Mouse (Mus musculus): ENCODE data around the gene RPS10-NUDT3.
A peak's percentile ranks its signal among the peaks of the same experiment; 100 is the strongest.

Gene RPS10-NUDT3

GRCm38 (mm10) chr17:27575116-27575776, 59.8 kb downstream of the RPS10-NUDT3 start:
- no peak for DNase-seq (ENCODE audit: low spot score)

DNA sequence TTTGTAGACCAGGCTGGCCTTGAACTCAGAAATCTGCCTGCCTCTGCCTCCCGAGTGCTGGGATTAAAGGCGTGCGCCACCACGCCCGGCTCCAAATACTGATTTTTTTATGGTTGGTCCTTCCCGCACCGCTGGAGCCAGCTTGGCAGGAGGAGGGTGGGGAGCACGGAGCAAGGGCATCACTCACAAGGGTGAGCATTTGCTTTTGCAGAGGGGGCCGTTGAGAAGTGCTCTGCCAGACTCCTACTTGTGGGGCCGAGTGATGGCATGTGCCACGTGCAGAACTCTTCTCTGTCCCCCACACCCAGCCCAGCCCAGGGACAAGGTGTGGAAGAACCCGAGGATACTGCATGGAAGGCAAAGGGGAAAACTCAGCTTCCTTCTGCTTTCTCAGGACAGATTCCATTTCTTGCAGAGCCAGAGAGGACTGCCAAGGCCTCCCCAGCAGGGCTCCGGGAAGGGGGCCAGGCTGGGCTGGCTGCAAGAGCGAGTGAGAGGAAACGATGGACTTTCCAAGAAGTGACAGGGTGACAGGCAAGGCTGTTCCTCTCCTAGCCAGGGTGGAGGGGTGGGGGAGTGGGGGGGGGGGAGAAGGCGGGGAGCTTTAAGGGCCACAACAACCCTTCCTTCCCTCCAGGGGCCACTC, 60.4 kb downstream of the RPS10-NUDT3 start:
- peak; percentile 69 for DNase-seq (ENCODE audit: low spot score)

GRCm38 (mm10) chr17:27573772-27574320, 61.2 kb downstream of the RPS10-NUDT3 start:
- DNase-seq (ENCODE audit: low spot score) = no peak

GRCm38 (mm10) chr17:27571315-27571714, 63.7 kb downstream of the RPS10-NUDT3 start:
- DNase-seq (ENCODE audit: low spot score) = no peak

- DNase-seq (ENCODE audit: low spot score) = no peak
Measured at GRCm38 (mm10) chr17:27568228-27568627, 66.8 kb downstream of the RPS10-NUDT3 start.

DNA sequence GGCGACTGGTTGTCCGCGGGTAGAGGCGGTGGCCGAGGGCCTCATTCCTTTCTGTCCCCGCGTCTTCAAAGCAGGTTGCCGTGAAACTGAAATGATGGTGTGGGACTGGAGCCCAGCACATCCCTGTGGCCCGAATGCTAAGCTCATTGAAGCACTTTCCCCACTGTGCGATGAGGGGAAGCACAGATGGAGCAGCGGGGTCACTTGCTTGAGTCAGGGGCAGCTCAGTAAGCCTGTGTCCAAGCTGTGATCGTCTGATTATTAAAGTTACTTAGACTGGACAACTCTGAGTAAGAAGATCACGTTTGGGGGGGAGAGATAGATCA, 69.1 kb downstream of the RPS10-NUDT3 start:
- no peak for DNase-seq (ENCODE audit: low spot score)

- peak; percentile 95 for DNase-seq (ENCODE audit: low spot score)
Measured at GRCm38 (mm10) chr17:27565163-27565941, 69.7 kb downstream of the RPS10-NUDT3 start, which contains the start of gene AI413582. Gene AI413582 (minus strand): TSS chr17:27565756.

- peak; percentile 33 for DNase-seq (ENCODE audit: low spot score)
Measured at GRCm38 (mm10) chr17:27564391-27565162, 70.4 kb downstream of the RPS10-NUDT3 start.

DNA sequence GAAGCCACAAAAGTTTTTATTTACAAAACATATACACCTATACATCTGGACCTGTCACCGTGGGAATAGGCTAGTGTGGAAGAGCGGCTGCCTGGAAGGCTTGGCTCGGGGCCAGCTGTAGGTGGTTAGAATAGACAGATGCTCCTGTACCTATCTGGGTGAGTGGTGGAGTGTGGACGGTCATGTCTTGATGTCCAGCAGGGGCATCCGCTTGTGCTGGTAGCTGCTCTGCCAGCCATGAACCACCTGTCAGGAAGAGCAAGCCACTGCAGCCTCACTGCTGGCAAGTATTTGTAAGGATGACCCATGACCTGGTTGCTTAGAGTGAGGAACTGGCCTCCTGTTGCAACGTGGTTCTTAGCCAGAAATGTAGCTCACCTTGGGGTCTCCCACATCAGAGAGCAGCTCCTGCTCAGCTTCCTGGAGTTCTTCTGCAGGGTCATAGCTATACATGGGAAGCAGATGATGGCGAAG, 71.2 kb downstream of the RPS10-NUDT3 start:
- no peak for DNase-seq (ENCODE audit: low spot score)

GRCm38 (mm10) chr17:27561809-27562526, 73.1 kb downstream of the RPS10-NUDT3 start:
- DNase-seq (ENCODE audit: low spot score) = peak; percentile 80

- DNase-seq (ENCODE audit: low spot score) = no peak
Measured at GRCm38 (mm10) chr17:27560926-27561480, 74.0 kb downstream of the RPS10-NUDT3 start.

GRCm38 (mm10) chr17:27559596-27559995, 75.4 kb downstream of the RPS10-NUDT3 start:
- DNase-seq (ENCODE audit: low spot score) = no peak

GRCm38 (mm10) chr17:27558845-27559244, 76.2 kb downstream of the RPS10-NUDT3 start:
- DNase-seq (ENCODE audit: low spot score) = no peak

GRCm38 (mm10) chr17:27557927-27558661, 76.9 kb downstream of the RPS10-NUDT3 start:
- no peak for DNase-seq (ENCODE audit: low spot score)

DNA sequence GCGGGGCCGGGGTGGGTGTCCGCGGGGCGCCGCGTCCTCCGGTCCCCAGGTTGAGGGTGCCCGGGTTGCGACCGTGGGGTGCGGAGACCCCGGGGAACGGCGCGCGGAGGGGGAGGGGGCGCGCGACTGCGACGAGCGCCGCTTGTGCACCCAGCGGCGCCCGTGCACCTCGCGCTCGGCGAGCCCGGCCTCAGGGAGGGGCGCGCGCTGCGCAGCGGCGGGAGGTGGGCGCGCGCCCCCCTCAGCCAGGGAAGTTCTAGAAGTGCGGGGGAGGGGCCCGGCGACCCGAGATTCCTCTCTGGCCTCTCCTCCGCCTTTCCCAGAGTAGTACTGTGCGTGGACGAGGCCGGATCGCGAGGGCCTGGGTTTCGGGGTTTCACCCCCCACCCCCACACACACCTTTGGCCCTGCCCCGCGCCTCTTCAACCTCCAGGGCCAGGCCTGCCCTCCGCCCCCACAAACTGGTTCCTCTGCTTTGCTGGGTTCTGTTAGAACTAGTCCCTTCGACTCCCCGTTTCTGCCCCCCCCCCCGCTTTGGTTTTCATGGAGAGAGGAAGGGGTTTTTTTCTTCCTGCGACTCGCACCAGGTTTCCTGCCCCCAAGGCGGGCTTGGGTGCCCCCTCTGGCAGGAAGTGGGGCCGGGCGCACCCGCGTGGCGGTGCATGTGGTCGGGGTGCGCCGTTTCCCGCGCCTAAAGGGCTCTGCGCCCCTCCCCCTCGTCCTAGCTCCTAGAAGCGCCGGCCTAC, 77.7 kb downstream of the RPS10-NUDT3 start:
- DNase-seq (ENCODE audit: low spot score) = peak; percentile 63

DNA sequence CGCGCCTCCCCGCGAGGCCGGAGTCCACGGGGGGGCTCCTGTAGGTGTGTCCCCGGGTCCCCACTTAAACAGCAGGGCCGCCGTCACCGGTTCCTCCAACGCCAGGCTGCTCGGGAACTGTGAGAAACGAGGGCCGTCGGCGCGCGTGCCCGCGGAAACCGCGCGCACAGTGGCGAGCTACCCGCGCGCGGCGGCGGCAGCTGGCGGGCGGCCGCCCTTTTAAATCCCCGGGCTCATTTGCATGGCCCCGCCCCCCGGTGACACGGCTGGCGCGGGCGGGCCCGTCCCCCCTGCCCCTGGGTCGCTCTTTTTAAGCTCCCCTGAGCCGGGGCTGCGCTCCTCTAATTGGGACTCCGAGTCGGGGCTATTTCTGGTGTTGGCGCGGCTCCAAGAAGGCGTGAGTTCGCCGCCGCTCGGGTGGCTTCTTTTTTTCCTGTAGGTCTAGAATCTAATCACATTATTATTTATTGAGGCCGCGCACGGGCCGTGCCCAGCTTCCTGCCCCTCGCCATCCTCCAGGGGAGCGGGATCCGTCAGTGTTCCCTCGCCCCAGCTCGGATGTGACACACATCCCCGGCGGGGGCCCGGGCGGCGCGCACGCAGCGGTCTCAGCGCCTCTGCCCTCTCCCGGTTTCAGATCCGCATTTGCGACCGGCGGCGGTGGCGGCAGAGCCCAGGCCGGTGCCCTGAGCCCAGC, 78.6 kb downstream of the RPS10-NUDT3 start, which contains the start of gene Hmga1:
Hmga1 (plus strand) TSS at position 183 of the 697 bp plus-strand sequence.
- DNase-seq (ENCODE audit: low spot score) = peak; percentile 83

DNA sequence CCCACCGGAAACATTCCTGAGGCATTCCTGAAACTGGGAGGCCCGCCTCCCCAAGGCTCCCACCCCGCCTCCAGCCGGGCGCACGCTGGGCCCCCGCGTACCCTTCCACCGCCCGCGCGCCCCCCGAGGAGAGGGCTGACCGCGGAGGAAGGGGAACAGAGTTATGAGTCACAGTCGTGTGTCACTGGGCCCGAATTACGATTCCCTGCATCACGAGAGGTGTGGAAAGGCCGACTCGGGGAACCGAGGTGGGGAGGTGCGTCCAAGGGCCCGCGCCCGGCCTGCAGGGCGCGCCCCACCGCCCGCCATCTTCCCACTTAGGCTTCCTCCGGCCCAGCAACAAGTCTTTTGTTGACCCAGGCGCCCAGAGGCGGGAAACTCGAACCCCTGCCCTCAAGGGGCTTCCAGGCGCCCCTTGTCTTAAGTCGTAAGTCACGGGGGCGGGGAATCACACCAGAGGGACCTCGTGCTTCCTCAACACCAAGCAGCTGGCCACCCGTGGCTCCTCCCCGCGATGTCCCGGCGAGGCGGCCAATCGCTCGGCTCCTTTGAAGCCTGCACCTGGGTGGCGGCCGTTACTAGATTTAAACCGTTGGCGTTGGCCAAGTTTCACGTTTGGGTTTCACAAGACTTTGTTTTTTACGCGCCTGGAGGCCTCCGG, 79.4 kb downstream of the RPS10-NUDT3 start:
- DNase-seq (ENCODE audit: low spot score) = peak; percentile 76

- DNase-seq (ENCODE audit: low spot score) = no peak
Measured at GRCm38 (mm10) chr17:27555075-27555511, 79.9 kb downstream of the RPS10-NUDT3 start.
